Mouse (Mus musculus) embryonic fibroblast, embryonic 13.5 days (primary cell): Measurements from ENCODE around the gene Scgb2b19.
"Not testable (repeated sequence)": the region's sequence is repeated elsewhere in the genome, so short reads cannot be mapped to it uniquely, and the experiment has no call there.

Source experiments
- CTCF ChIP-seq: IDR thresholded peaks from 2 replicates; pipeline ENCODE4 v1.5.1; 2011; ENCODE audit warnings: mild to moderate bottlenecking, control low read depth, low read length, moderate library complexity, borderline replicate concordance; ENCODE audit not compliant: insufficient read depth
- POLR2A ChIP-seq: IDR thresholded peaks from 2 replicates; pipeline ENCODE4 v1.6.1; 2011; ENCODE audit warnings: low read depth, mild to moderate bottlenecking, control low read depth, low read length, moderate library complexity

- not testable (repeated sequence) for TF ChIP-seq CTCF, POLR2A
Measured at GRCm38 (mm10) chr7:33286991-33287390, 6.9 kb upstream of the Scgb2b19 start, which contains the start of gene Scgb1b19.
